Mouse (Mus musculus) forebrain, embryonic 16.5 days (tissue): ENCODE measurements at regions not wholly inside any gene's neighbourhood (a gene's known extent, or its start where the extent isn't known, plus 50 kb on each side); places are given as distances from the start of the nearest gene placed in this dataset.

Source experiments
- ATAC-seq: fragments of 200-750 bp; cut with Nextera tagmentation; 2 replicates; pipeline ENCODE4 v1.8.0; 2017; ENCODE audit warnings: mild to moderate bottlenecking, moderate library complexity
- H3K27ac ChIP-seq: fragments of 300-500 bp; sonication (generic); 2 replicates; pipeline ENCODE4 v1.5.1; 2014; ENCODE audit warnings: low read length, control low read depth
- H3K27me3 ChIP-seq: fragments of 300-500 bp; sonication (generic); replicated peaks from 2 replicates; pipeline ENCODE4 v1.6.1; 2014; ENCODE audit warnings: low read length; ENCODE audit not compliant: control insufficient read depth, insufficient read depth
- H3K36me3 ChIP-seq: fragments of 300-500 bp; sonication (generic); 2 replicates; pipeline ENCODE4 v1.6.1; 2014; ENCODE audit not compliant: control insufficient read depth, insufficient read depth
- H3K4me1 ChIP-seq: fragments of 300-500 bp; sonication (generic); replicated peaks from 2 replicates; pipeline ENCODE4 v1.6.1; 2014; ENCODE audit warnings: low read length; ENCODE audit not compliant: control insufficient read depth, insufficient read depth
- H3K4me2 ChIP-seq: fragments of 300-500 bp; sonication (generic); 2 replicates; pipeline ENCODE4 v1.6.1; 2014; ENCODE audit warnings: mild to moderate bottlenecking, low read length, control low read depth
- H3K4me3 ChIP-seq: fragments of 300-500 bp; sonication (generic); replicated peaks from 2 replicates; pipeline ENCODE4 v1.5.1; 2014; ENCODE audit warnings: mild to moderate bottlenecking, low read length, control low read depth
- H3K9ac ChIP-seq: fragments of 300-500 bp; sonication (generic); replicated peaks from 2 replicates; pipeline ENCODE4 v1.6.1; 2014; ENCODE audit warnings: low read depth, low read length, control low read depth
- H3K9me3 ChIP-seq: fragments of 300-500 bp; sonication (generic); 2 replicates; pipeline ENCODE4 v1.6.1; 2016; ENCODE audit warnings: low read length; ENCODE audit not compliant: control insufficient read depth
- WGBS: fragments of 180-500 bp; shearing (Covaris S2); extraction: QIAGEN DNeasy Blood & Tissue Kit; methylation state at CpG from one replicate; pipeline ENCODE4 v1.1.7; 2014; 5-methylcytosine and 5-hydroxymethylcytosine counted together

DNA sequence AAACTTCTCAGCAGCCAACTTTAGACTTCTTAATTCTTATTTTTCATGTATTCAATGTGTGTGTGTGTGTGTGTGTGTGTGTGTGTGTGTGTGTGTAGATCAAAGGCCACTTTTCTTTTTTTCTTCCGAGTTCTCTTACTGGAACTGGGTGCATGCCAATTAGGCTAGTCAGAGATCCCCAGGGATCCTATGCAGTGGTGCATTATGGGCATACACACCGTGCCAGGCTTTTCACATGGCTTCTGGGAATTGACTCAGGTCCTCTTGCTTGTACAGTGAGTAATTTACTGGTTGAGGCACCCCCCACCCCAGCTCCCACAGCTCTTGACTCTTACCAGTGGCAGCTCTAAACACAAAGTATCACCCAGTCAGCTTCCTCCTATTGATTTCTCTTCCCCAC, 189.3 kb upstream of the Tmtc4 start:
- no peaks in the 10 kb centered on the region for H3K9me3 ChIP-seq
- H3K27me3 ChIP-seq = no peaks in the 10 kb centered on the region
- H3K27ac ChIP-seq = no peak overlapping the region
- 0 out of 2 replicates have a peak, but pooled peaks have one; percentile 52 for ATAC-seq
- no peak overlapping the region for H3K4me3 ChIP-seq
- H3K9ac ChIP-seq = no peak overlapping the region
- no peak overlapping the region for H3K4me2 ChIP-seq
- no peaks in the 10 kb centered on the region for H3K36me3 ChIP-seq
- no peaks in the 10 kb centered on the region for H3K4me1 ChIP-seq
- 7% methylated on average over 2 of the region's 2 CpGs for WGBS

DNA sequence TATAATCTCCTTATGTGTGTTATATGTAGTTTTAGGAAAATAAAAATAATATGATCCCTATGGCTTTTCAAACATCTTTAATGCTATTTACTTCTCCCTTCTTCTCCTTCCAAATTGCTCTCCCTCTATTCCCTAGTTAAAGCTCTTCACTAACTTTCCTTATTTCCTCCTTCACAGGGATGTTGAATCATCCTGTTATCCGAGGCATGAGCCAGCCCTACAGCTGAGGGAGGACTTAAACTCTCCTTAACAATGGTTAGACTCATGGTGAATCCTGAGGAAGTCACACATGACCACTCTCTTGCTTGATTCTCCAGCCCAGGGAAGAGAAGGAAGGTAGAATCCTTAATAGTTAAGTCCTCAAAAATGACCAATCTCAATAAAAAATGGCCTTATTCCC, 188.0 kb upstream of the Tmtc4 start:
- no peak overlapping the region for H3K4me3 ChIP-seq
- no peak overlapping the region for H3K4me2 ChIP-seq
- ATAC-seq = no peak
- H3K9ac ChIP-seq = no peak overlapping the region
- H3K4me1 ChIP-seq = no peaks in the 10 kb centered on the region
- WGBS = 54% methylated on average over 1 of the region's 1 CpGs
- no peaks in the 10 kb centered on the region for H3K9me3 ChIP-seq
- H3K27me3 ChIP-seq = no peaks in the 10 kb centered on the region
- no peaks in the 10 kb centered on the region for H3K36me3 ChIP-seq
- H3K27ac ChIP-seq = no peak overlapping the region

DNA sequence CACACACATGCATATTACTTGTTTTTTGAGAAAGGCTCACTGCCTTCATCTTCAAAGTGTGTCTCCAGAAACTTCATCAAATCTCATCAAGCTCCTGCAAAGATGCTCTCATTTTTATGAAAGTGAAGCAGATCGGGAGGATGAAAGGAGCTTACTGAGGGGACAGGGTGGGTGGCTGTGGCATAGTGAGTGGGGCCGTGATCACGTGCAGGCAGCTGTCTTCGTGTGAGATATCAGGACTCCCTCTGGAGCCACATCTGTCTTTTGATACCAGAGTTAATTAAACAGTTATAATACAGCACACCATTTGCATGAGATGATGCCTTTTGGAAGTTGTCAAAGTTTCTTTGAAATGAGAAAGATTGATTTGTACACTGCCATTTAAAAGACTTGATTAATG, 180.0 kb upstream of the Tmtc4 start:
- no peak overlapping the region for H3K4me2 ChIP-seq
- H3K27me3 ChIP-seq = no peaks in the 10 kb centered on the region
- H3K27ac ChIP-seq = no peak overlapping the region
- no peaks in the 10 kb centered on the region for H3K36me3 ChIP-seq
- H3K4me3 ChIP-seq = no peak overlapping the region
- no peak for ATAC-seq
- no peak overlapping the region for H3K9ac ChIP-seq
- no peaks in the 10 kb centered on the region for H3K4me1 ChIP-seq
- 65% methylated on average over 4 of the region's 4 CpGs for WGBS
- no peaks in the 10 kb centered on the region for H3K9me3 ChIP-seq

DNA sequence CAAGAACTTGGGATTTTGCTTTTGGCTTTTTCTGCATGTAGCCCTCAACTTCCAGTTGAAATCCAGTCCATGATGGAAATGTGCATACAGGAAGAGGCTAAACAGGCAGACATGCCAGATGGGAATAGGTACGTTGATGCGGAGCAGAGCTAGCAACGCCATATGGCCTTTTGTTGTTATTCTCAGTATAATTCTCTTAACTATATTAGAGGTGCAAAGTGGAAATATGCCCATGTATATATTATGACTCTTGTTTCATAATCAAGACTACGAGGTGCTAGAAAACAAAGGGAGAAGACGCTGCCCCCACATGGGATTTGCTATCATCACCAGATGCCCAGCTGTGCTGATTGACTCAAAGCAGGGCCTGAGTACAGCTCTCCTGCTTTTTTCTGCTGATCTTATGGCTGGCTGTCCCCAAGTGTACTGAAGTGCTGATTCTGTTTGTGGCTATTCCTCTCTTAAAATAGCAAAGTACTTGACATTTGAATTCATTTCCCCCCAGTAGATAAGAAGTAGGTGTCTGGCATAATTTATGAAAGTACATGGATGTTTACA, 159.7 kb upstream of the Tmtc4 start:
- H3K36me3 ChIP-seq = no peaks in the 10 kb centered on the region
- no peak overlapping the region for H3K27ac ChIP-seq
- no peaks in the 10 kb centered on the region for H3K9me3 ChIP-seq
- no peak overlapping the region for H3K4me3 ChIP-seq
- no peak overlapping the region for H3K4me2 ChIP-seq
- ATAC-seq = peak; percentile 24; the same call in 1 of the 2 replicates
- peaks cover 12% of the 10 kb centered on the region for H3K4me1 ChIP-seq
- no peaks in the 10 kb centered on the region for H3K27me3 ChIP-seq
- WGBS = 51% methylated on average over 5 of the region's 5 CpGs
- no peak overlapping the region for H3K9ac ChIP-seq

DNA sequence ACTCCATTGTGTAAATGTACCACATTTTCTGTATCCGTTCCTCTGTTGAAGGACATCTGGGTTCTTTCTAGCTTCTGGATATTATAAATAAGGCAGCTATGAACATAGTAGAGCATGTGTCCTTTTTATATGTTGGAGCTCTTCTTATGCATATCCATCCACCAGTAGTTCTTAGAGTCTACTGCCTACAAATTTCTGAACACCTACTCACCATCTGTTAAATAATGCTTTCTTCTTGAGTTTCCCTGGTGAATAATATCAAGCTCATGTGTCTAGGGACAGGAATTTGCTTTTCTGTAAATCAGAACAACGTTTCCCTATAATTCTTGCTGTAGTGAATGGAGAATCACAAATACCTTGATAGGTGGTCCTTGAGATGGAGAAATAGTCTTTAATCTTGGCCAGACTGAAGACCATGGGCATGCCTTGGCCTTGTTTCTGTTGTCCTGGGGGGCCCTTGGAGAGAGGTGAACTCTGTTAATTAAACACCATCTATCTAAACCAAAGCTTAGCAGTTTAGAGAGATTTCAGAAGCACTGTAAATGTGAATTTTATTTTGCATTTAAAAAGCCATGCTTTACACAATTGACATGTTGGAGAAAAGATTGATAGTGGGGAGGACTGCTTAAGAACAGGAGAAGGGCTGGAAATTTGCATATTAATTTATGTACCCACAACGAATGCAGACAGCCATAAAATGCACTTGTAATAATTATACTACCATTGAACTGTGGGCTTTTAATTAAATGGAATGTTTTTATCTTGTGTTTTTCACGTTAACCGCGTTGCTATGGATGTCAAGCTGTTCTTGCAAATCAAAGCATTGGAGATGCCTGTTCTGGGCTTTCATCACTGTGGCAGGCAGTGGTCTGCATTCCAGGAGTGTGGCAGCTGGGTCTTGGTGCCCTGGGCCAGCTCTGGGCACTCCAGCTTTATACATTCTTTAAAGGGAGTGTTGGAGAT, 155.2 kb upstream of the Tmtc4 start:
- peaks cover 12% of the 10 kb centered on the region for H3K4me1 ChIP-seq
- no peak overlapping the region; the same call in 1 of the 2 replicates for H3K4me2 ChIP-seq
- WGBS = 19% methylated on average over 6 of the region's 6 CpGs
- H3K9me3 ChIP-seq = no peaks in the 10 kb centered on the region
- H3K27ac ChIP-seq = peak overlapping the region; percentile 63
- peak; percentile 97 for ATAC-seq
- H3K36me3 ChIP-seq = no peaks in the 10 kb centered on the region
- H3K4me3 ChIP-seq = no peak overlapping the region
- H3K27me3 ChIP-seq = no peaks in the 10 kb centered on the region
- no peak overlapping the region for H3K9ac ChIP-seq

DNA sequence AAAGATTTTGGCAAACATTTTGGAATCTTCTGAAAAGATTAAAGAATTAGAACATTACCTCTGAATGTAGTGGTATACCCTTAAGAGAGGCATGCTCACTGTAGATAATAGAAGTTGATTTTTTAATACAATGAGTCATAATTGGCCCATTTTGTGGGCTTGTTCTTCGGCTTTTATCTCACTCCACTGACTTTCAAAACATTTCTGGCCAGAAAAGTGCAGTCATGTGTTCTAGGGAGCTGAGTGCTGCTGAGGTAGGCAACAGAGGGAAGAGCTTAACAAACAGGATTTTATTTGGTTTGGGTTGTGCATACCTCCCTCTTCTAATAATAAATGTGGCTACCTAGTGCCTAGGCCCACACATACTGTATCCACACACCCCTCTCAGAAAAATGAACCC, 150.1 kb upstream of the Tmtc4 start:
- Histone ChIP-seq H3K9me3 (no peaks in the 10 kb centered on the region), H3K4me2 (no peak overlapping the region), H3K4me3 (no peak overlapping the region), H3K27me3 (no peaks in the 10 kb centered on the region), H3K9ac (no peak overlapping the region), H3K4me1 (no peaks in the 10 kb centered on the region), H3K27ac (no peak overlapping the region), H3K36me3 (no peaks in the 10 kb centered on the region)
- 33% methylated on average over 1 of the region's 1 CpGs for WGBS
- no peak for ATAC-seq

DNA sequence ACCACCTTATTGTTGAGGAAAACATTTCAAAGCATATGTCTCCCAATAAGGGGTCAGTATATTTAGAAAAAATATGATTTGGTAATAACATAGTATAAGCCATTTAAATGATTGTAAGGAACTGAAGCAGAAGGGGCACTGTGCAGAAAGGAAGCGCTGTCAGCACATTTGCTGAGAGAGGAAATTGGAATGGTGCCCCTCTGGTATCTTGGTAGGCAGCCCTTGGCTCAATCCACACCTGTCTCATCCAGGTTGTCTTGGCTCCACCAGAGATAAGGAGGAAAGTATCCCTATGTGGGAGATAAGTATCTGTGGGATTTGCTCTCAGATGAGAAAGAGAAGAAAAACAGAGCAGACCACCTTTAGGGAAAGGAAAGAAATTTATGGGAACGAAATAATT, 136.5 kb upstream of the Tmtc4 start:
- Histone ChIP-seq H3K9me3 (peaks cover 2% of the 10 kb centered on the region; the same call in 1 of the 2 replicates), H3K4me1 (no peaks in the 10 kb centered on the region), H3K9ac (no peak overlapping the region), H3K27me3 (no peaks in the 10 kb centered on the region), H3K4me2 (no peak overlapping the region), H3K36me3 (no peaks in the 10 kb centered on the region), H3K27ac (no peak overlapping the region), H3K4me3 (no peak overlapping the region)
- ATAC-seq = no peak
- 72% methylated on average over 2 of the region's 2 CpGs for WGBS

DNA sequence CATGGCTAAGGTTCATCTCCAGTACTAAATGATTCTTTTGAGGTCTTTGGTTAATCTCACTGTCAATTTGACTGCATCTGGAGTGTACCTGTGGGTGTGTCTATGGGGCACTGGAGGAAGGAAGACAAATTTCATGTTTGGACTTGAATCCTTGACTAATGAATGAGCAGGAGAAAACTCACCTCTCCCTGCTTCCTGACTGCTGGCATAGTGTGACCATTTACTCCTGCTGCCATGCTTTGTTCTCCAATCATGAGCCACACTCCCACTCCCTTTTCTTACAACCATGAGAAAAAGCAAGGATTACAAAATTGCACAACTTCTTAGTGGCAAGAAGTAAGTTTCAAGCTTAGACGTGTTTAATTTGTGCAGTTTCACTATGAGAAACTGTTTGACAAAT, 132.5 kb upstream of the Tmtc4 start:
- Histone ChIP-seq H3K4me1 (no peaks in the 10 kb centered on the region), H3K9me3 (no peaks in the 10 kb centered on the region), H3K9ac (no peak overlapping the region), H3K36me3 (no peaks in the 10 kb centered on the region), H3K27ac (no peak overlapping the region), H3K27me3 (no peaks in the 10 kb centered on the region), H3K4me3 (no peak overlapping the region), H3K4me2 (no peak overlapping the region)
- WGBS = 87% methylated on average over 1 of the region's 1 CpGs
- ATAC-seq = no peak

DNA sequence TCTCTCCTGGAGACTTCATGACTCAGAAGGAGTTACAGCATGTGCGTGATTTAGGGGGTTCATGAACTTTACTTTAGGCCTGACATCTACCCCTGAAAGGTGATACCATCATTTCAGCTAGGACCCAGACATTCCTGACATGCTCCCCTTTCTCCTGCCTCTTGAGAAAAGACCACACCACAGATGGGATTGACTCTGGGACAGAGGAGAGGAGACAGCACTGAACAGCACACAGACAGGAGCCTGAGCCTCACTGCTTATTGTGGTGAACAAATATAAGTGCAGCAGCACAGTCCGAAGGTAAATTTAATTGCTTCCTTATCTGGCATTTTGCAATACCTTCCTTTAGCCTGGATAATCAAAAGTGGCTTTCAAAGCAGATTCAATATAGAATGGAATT, 126.7 kb upstream of the Tmtc4 start:
- Histone ChIP-seq H3K4me3 (no peak overlapping the region), H3K27me3 (no peaks in the 10 kb centered on the region), H3K9ac (no peak overlapping the region), H3K4me1 (no peaks in the 10 kb centered on the region), H3K9me3 (no peaks in the 10 kb centered on the region), H3K27ac (no peak overlapping the region), H3K36me3 (no peaks in the 10 kb centered on the region), H3K4me2 (no peak overlapping the region)
- 89% methylated on average over 2 of the region's 2 CpGs for WGBS
- ATAC-seq = no peak
